Mouse (Mus musculus): ENCODE measurements at regions not wholly inside any gene's neighbourhood (a gene's known extent, or its start where the extent isn't known, plus 50 kb on each side); places are given as distances from the start of the nearest gene placed in this dataset.
"Not testable (repeated sequence)": the region's sequence is repeated elsewhere in the genome, so short reads cannot be mapped to it uniquely, and the experiment has no call there.

- WGBS: 85% methylated on average over 5 of the region's 5 CpGs
- H3K4me2 ChIP-seq: no peak overlapping the region
- no peak overlapping the region for H3K27ac ChIP-seq (replicated peaks)
- no peak overlapping the region for H3K9ac ChIP-seq
- no peaks in the 10 kb centered on the region for H3K9me3 ChIP-seq
- H3K36me3 ChIP-seq: no peaks in the 10 kb centered on the region
- no peak for ATAC-seq (ENCODE audit: low FRiP score, low read depth)
- H3K27me3 ChIP-seq: no peaks in the 10 kb centered on the region
- no peaks in the 10 kb centered on the region for H3K4me1 ChIP-seq (replicated peaks)
- no peak overlapping the region for H3K4me3 ChIP-seq
Observed at GRCm38 (mm10) chr2:71597956-71598355, 51.4 kb upstream of the Dlx2 start.

- whole genome bisulfite sequencing: 68% methylated on average over 10 of the region's 10 CpGs
- no peaks in the 10 kb centered on the region for H3K36me3 ChIP-seq
- no peaks in the 10 kb centered on the region for H3K9me3 ChIP-seq
- H3K4me1 ChIP-seq (replicated peaks): no peaks in the 10 kb centered on the region
- ATAC-seq (ENCODE audit: low FRiP score, low read depth): no peak
- H3K9ac ChIP-seq: no peak overlapping the region; the same call in 1 of the 2 replicates
- H3K27ac ChIP-seq (replicated peaks): no peak overlapping the region
- no peaks in the 10 kb centered on the region for H3K27me3 ChIP-seq
- H3K4me2 ChIP-seq: peak overlapping the region; percentile 30
- H3K4me3 ChIP-seq: no peak overlapping the region
Observed at GRCm38 (mm10) chr2:71598368-71598767, 51.8 kb upstream of the Dlx2 start.

- WGBS: 10% methylated on average over 5 of the region's 5 CpGs
- ATAC-seq (ENCODE audit: low FRiP score, low read depth): peak; percentile 86
- H3K27me3 ChIP-seq: no peaks in the 10 kb centered on the region
- H3K27ac ChIP-seq (replicated peaks): no peak overlapping the region
- H3K9ac ChIP-seq: no peak overlapping the region; the same call in 1 of the 2 replicates
- H3K4me3 ChIP-seq: no peak overlapping the region
- H3K36me3 ChIP-seq: no peaks in the 10 kb centered on the region
- peak overlapping the region; percentile 30 for H3K4me2 ChIP-seq
- no peaks in the 10 kb centered on the region for H3K9me3 ChIP-seq
- no peaks in the 10 kb centered on the region for H3K4me1 ChIP-seq (replicated peaks)
Observed at GRCm38 (mm10) chr2:71598778-71599177, 52.2 kb upstream of the Dlx2 start.

DNA sequence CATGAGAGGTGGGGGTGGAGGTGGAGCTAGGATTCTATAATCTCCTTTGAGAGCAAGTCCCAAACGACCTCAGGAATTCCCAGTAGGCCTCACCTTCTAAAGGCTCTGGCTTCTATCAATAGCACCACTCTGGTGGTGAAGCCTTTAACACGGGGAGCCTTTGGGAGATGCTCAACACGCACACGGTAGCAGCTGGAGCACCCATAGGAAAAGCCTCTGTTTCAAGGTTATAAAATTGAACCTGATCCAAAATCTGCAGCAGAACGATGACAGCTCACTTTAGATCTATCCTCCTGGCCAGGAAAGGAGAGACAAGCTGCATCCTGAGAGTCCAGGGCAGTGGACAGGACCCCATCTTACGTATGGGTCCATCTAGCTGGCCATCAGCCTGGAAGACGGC, 53.7 kb upstream of the Dlx2 start:
- no peak for ATAC-seq (ENCODE audit: low FRiP score, low read depth)
- WGBS: 71% methylated on average over 7 of the region's 7 CpGs
- H3K27me3 ChIP-seq: no peaks in the 10 kb centered on the region
- H3K4me2 ChIP-seq: no peak overlapping the region
- no peak overlapping the region for H3K9ac ChIP-seq
- no peak overlapping the region for H3K4me3 ChIP-seq
- no peak overlapping the region for H3K27ac ChIP-seq (replicated peaks)
- no peaks in the 10 kb centered on the region for H3K9me3 ChIP-seq
- no peaks in the 10 kb centered on the region for H3K36me3 ChIP-seq
- no peaks in the 10 kb centered on the region for H3K4me1 ChIP-seq (replicated peaks)

GRCm38 (mm10) chr2:71600999-71601398, 54.4 kb upstream of the Dlx2 start:
- Histone ChIP-seq H3K4me3 (no peak overlapping the region), H3K9me3 (no peaks in the 10 kb centered on the region), H3K36me3 (no peaks in the 10 kb centered on the region), H3K27ac (replicated peaks) (no peak overlapping the region), H3K9ac (no peak overlapping the region), H3K4me1 (replicated peaks) (no peaks in the 10 kb centered on the region), H3K4me2 (no peak overlapping the region), H3K27me3 (no peaks in the 10 kb centered on the region)
- WGBS: 49% methylated on average over 1 of the region's 1 CpGs
- ATAC-seq (ENCODE audit: low FRiP score, low read depth): no peak

GRCm38 (mm10) chr2:71603796-71604195, 57.2 kb upstream of the Dlx2 start:
- H3K4me1 ChIP-seq (replicated peaks); H3K4me2 ChIP-seq; H3K27me3 ChIP-seq; H3K9me3 ChIP-seq; H3K9ac ChIP-seq; H3K4me3 ChIP-seq; H3K36me3 ChIP-seq; ATAC-seq (ENCODE audit: low FRiP score, low read depth); H3K27ac ChIP-seq (replicated peaks): not testable (repeated sequence)
- 95% methylated on average over 8 of the region's 8 CpGs for whole genome bisulfite sequencing

- peaks cover 18% of the 10 kb centered on the region for H3K4me1 ChIP-seq (replicated peaks)
- no peak overlapping the region for H3K4me2 ChIP-seq
- no peak for ATAC-seq (ENCODE audit: low FRiP score, low read depth)
- H3K27ac ChIP-seq (replicated peaks): no peak overlapping the region
- no peaks in the 10 kb centered on the region for H3K9me3 ChIP-seq
- H3K9ac ChIP-seq: no peak overlapping the region
- no peaks in the 10 kb centered on the region for H3K36me3 ChIP-seq
- 82% methylated on average over 1 of the region's 1 CpGs for WGBS
- no peaks in the 10 kb centered on the region for H3K27me3 ChIP-seq
- no peak overlapping the region for H3K4me3 ChIP-seq
Observed at GRCm38 (mm10) chr2:71605606-71606005, 59.1 kb upstream of the Dlx2 start.

DNA sequence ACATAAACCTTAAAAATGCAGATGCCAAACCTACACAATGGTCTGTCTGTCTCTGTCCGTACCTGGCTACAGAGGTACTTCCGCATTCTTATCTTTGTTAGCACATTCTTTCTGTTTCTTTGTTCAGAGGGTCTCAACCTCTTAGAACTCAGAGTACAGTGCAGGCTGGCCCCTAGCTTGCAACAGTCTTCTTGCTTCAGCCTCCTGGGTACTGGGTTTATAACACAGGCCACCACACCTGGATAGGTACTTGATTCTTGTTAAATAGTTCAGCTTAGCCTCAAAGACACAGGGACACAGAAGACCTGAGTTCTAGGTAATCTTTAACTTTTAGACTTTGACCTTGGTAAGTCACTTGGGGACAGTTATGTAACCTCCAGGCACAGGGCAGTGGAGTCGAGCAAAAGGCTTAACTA, 60.5 kb upstream of the Dlx2 start:
- Histone ChIP-seq H3K27ac (replicated peaks) (no peak overlapping the region), H3K9me3 (no peaks in the 10 kb centered on the region), H3K36me3 (no peaks in the 10 kb centered on the region), H3K9ac (no peak overlapping the region), H3K4me1 (replicated peaks) (peaks cover 28% of the 10 kb centered on the region), H3K27me3 (no peaks in the 10 kb centered on the region), H3K4me3 (no peak overlapping the region), H3K4me2 (no peak overlapping the region)
- 91% methylated on average over 3 of the region's 3 CpGs for WGBS
- ATAC-seq (ENCODE audit: low FRiP score, low read depth): no peak

- Histone ChIP-seq H3K4me3 (no peak overlapping the region), H3K36me3 (no peaks in the 10 kb centered on the region), H3K27me3 (no peaks in the 10 kb centered on the region), H3K9ac (no peak overlapping the region), H3K4me1 (replicated peaks) (peaks cover 35% of the 10 kb centered on the region), H3K4me2 (no peak overlapping the region), H3K9me3 (no peaks in the 10 kb centered on the region), H3K27ac (replicated peaks) (peak overlapping the region; percentile 67; the same call in 1 of the 2 replicates)
- 60% methylated on average over 2 of the region's 2 CpGs for WGBS
- no peak for ATAC-seq (ENCODE audit: low FRiP score, low read depth)
Observed at GRCm38 (mm10) chr2:71613216-71613615, 66.7 kb upstream of the Dlx2 start.

- H3K9ac ChIP-seq: no peak overlapping the region
- no peak overlapping the region for H3K4me3 ChIP-seq
- H3K27me3 ChIP-seq: no peaks in the 10 kb centered on the region
- H3K27ac ChIP-seq (replicated peaks): no peak overlapping the region
- WGBS: 86% methylated on average over 5 of the region's 5 CpGs
- no peak overlapping the region for H3K4me2 ChIP-seq
- no peaks in the 10 kb centered on the region for H3K9me3 ChIP-seq
- ATAC-seq (ENCODE audit: low FRiP score, low read depth): no peak
- no peaks in the 10 kb centered on the region for H3K36me3 ChIP-seq
- H3K4me1 ChIP-seq (replicated peaks): peaks cover 15% of the 10 kb centered on the region
Observed at GRCm38 (mm10) chr2:71616526-71616925, 70.0 kb upstream of the Dlx2 start.

DNA sequence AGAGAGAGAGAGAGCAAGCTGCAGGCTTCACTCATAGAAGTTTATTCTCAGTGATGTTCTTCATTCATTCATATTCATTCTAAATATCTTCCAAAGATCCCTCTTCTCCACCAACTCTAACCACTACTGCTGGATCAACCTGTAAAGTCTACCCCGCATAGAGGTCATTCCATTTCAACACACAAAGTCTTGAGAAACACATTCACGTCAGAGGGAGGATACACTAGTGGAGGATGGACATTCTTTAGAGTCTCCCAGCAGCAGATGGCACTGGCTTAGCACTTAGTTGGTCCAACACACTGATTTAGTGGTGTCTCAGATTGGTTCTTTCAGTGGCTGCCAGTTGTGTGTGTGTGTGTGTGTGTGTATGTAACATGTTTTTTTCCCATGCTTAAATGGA, 74.9 kb upstream of the Dlx2 start:
- 91% methylated on average over 2 of the region's 2 CpGs for WGBS
- Histone ChIP-seq H3K36me3 (no peaks in the 10 kb centered on the region), H3K27ac (replicated peaks) (no peak overlapping the region), H3K4me3 (no peak overlapping the region), H3K9ac (no peak overlapping the region), H3K4me1 (replicated peaks) (peaks cover 22% of the 10 kb centered on the region), H3K4me2 (no peak overlapping the region), H3K27me3 (no peaks in the 10 kb centered on the region), H3K9me3 (no peaks in the 10 kb centered on the region)
- ATAC-seq (ENCODE audit: low FRiP score, low read depth): no peak

GRCm38 (mm10) chr2:71622532-71623099, 76.1 kb upstream of the Dlx2 start:
- H3K27me3 ChIP-seq: no peaks in the 10 kb centered on the region
- no peak for ATAC-seq (ENCODE audit: low FRiP score, low read depth)
- no peak overlapping the region for H3K4me2 ChIP-seq
- H3K9me3 ChIP-seq: no peaks in the 10 kb centered on the region
- peaks cover 34% of the 10 kb centered on the region for H3K4me1 ChIP-seq (replicated peaks)
- H3K27ac ChIP-seq (replicated peaks): no peak overlapping the region
- no peak overlapping the region for H3K9ac ChIP-seq
- no peak overlapping the region for H3K4me3 ChIP-seq
- no peaks in the 10 kb centered on the region for H3K36me3 ChIP-seq
- WGBS: 80% methylated on average over 9 of the region's 9 CpGs

GRCm38 (mm10) chr2:71623134-71623533, 76.6 kb upstream of the Dlx2 start:
- 70% methylated on average over 2 of the region's 2 CpGs for WGBS
- Histone ChIP-seq H3K36me3 (no peaks in the 10 kb centered on the region), H3K9me3 (no peaks in the 10 kb centered on the region), H3K4me1 (replicated peaks) (peaks cover 34% of the 10 kb centered on the region), H3K27me3 (no peaks in the 10 kb centered on the region), H3K4me2 (no peak overlapping the region), H3K9ac (no peak overlapping the region), H3K4me3 (no peak overlapping the region), H3K27ac (replicated peaks) (no peak overlapping the region)
- ATAC-seq (ENCODE audit: low FRiP score, low read depth): no peak

Data from hindbrain, embryonic 15.5 days (tissue).